Mouse (Mus musculus): ENCODE results near the gene Gtdc1. TPM values are rescaled to one million over a fixed set of nuclear protein-coding genes. Genes with fewer than 3 reads are reported as not detected.

The Gtdc1 gene
- polyA plus RNA-seq, 1 experiment from 2014 or later = 13.0 TPM

GRCm38 (mm10) chr2:44542775-44543174 is 384.7 kb downstream of the Gtdc1 start:
- H3K9me3 ChIP-seq (ENCODE audit: control insufficient read depth, low read length) = no peaks in the 10 kb centered on the region
- no peak overlapping the region for H3K4me2 ChIP-seq (ENCODE audit: low read length)
- no peak overlapping the region for H3K27ac ChIP-seq (replicated peaks in 1 of 2; ENCODE audit: control insufficient read depth in 1 of 2, insufficient read depth in 1 of 2, low read depth in 2 of 2, low read length in 2 of 2)
- ATAC-seq (ENCODE audit: insufficient number of reproducible peaks, insufficient read depth, low FRiP score, low read depth) = no peak
- no peaks in the 10 kb centered on the region for H3K27me3 ChIP-seq (ENCODE audit: control insufficient read depth, insufficient read depth, low read length)
- H3K4me3 ChIP-seq (ENCODE audit: control insufficient read depth in 1 of 2, insufficient read depth in 1 of 2, low read depth in 1 of 2, low read length in 2 of 2) = no peak overlapping the region
- H3K9ac ChIP-seq (ENCODE audit: low read length) = no peak overlapping the region
- no peaks in the 10 kb centered on the region for H3K36me3 ChIP-seq (ENCODE audit: control insufficient read depth, insufficient read depth, low read length)
- no peaks in the 10 kb centered on the region for H3K4me1 ChIP-seq (ENCODE audit: control insufficient read depth in 2 of 2, insufficient read depth in 2 of 2, low read length in 2 of 2)

- H3K4me3 ChIP-seq (ENCODE audit: control insufficient read depth in 1 of 2, insufficient read depth in 1 of 2, low read depth in 1 of 2, low read length in 2 of 2) = no peak overlapping the region
- H3K4me1 ChIP-seq (ENCODE audit: control insufficient read depth in 2 of 2, insufficient read depth in 2 of 2, low read length in 2 of 2) = no peaks in the 10 kb centered on the region
- H3K4me2 ChIP-seq (ENCODE audit: low read length) = no peak overlapping the region
- H3K27ac ChIP-seq (replicated peaks in 1 of 2; ENCODE audit: control insufficient read depth in 1 of 2, insufficient read depth in 1 of 2, low read depth in 2 of 2, low read length in 2 of 2) = no peak overlapping the region
- no peaks in the 10 kb centered on the region for H3K27me3 ChIP-seq (ENCODE audit: control insufficient read depth, insufficient read depth, low read length)
- 90% methylated on average over 6 of the region's 6 CpGs for WGBS
- no peak overlapping the region for H3K9ac ChIP-seq (ENCODE audit: low read length)
- H3K36me3 ChIP-seq (ENCODE audit: control insufficient read depth, insufficient read depth, low read length) = no peaks in the 10 kb centered on the region
- ATAC-seq (ENCODE audit: insufficient number of reproducible peaks, insufficient read depth, low FRiP score, low read depth) = no peak
- no peaks in the 10 kb centered on the region for H3K9me3 ChIP-seq (ENCODE audit: control insufficient read depth, low read length)
Observed at GRCm38 (mm10) chr2:44541726-44542125, 385.7 kb downstream of the Gtdc1 start.

GRCm38 (mm10) chr2:44540881-44541280 is 386.6 kb downstream of the Gtdc1 start:
- Histone ChIP-seq H3K27me3 (ENCODE audit: control insufficient read depth, insufficient read depth, low read length) (no peaks in the 10 kb centered on the region), H3K4me1 (ENCODE audit: control insufficient read depth in 2 of 2, insufficient read depth in 2 of 2, low read length in 2 of 2) (no peaks in the 10 kb centered on the region), H3K36me3 (ENCODE audit: control insufficient read depth, insufficient read depth, low read length) (no peaks in the 10 kb centered on the region), H3K4me2 (ENCODE audit: low read length) (no peak overlapping the region), H3K27ac (replicated peaks in 1 of 2; ENCODE audit: control insufficient read depth in 1 of 2, insufficient read depth in 1 of 2, low read depth in 2 of 2, low read length in 2 of 2) (no peak overlapping the region), H3K4me3 (ENCODE audit: control insufficient read depth in 1 of 2, insufficient read depth in 1 of 2, low read depth in 1 of 2, low read length in 2 of 2) (no peak overlapping the region), H3K9ac (ENCODE audit: low read length) (no peak overlapping the region), H3K9me3 (ENCODE audit: control insufficient read depth, low read length) (no peaks in the 10 kb centered on the region)
- 76% methylated on average over 6 of the region's 6 CpGs for WGBS
- no peak for ATAC-seq (ENCODE audit: insufficient number of reproducible peaks, insufficient read depth, low FRiP score, low read depth)

- no peak overlapping the region for H3K4me3 ChIP-seq (ENCODE audit: control insufficient read depth in 1 of 2, insufficient read depth in 1 of 2, low read depth in 1 of 2, low read length in 2 of 2)
- no peak overlapping the region for H3K27ac ChIP-seq (replicated peaks in 1 of 2; ENCODE audit: control insufficient read depth in 1 of 2, insufficient read depth in 1 of 2, low read depth in 2 of 2, low read length in 2 of 2)
- peaks cover 6 to 8% of the 10 kb centered on the region in 2 experiments; a peak in 3 of 4 replicates for H3K4me1 ChIP-seq (ENCODE audit: control insufficient read depth in 2 of 2, insufficient read depth in 2 of 2, low read length in 2 of 2)
- no peak for ATAC-seq (ENCODE audit: insufficient number of reproducible peaks, insufficient read depth, low FRiP score, low read depth)
- no peaks in the 10 kb centered on the region for H3K27me3 ChIP-seq (ENCODE audit: control insufficient read depth, insufficient read depth, low read length)
- H3K9ac ChIP-seq (ENCODE audit: low read length) = no peak overlapping the region
- no peaks in the 10 kb centered on the region for H3K36me3 ChIP-seq (ENCODE audit: control insufficient read depth, insufficient read depth, low read length)
- H3K9me3 ChIP-seq (ENCODE audit: control insufficient read depth, low read length) = no peaks in the 10 kb centered on the region
- WGBS = 79% methylated on average over 5 of the region's 5 CpGs
- H3K4me2 ChIP-seq (ENCODE audit: low read length) = no peak overlapping the region
Observed at GRCm38 (mm10) chr2:44539121-44539634, 388.3 kb downstream of the Gtdc1 start.

GRCm38 (mm10) chr2:44538135-44538534 is 389.3 kb downstream of the Gtdc1 start:
- Histone ChIP-seq H3K27me3 (ENCODE audit: control insufficient read depth, insufficient read depth, low read length) (no peaks in the 10 kb centered on the region), H3K9me3 (ENCODE audit: control insufficient read depth, low read length) (no peaks in the 10 kb centered on the region), H3K4me2 (ENCODE audit: low read length) (no peak overlapping the region), H3K9ac (ENCODE audit: low read length) (no peak overlapping the region), H3K27ac (replicated peaks in 1 of 2; ENCODE audit: control insufficient read depth in 1 of 2, insufficient read depth in 1 of 2, low read depth in 2 of 2, low read length in 2 of 2) (no peak overlapping the region), H3K36me3 (ENCODE audit: control insufficient read depth, insufficient read depth, low read length) (no peaks in the 10 kb centered on the region), H3K4me1 (ENCODE audit: control insufficient read depth in 2 of 2, insufficient read depth in 2 of 2, low read length in 2 of 2) (peaks cover 6 to 8% of the 10 kb centered on the region in 2 experiments; a peak in 3 of 4 replicates), H3K4me3 (ENCODE audit: control insufficient read depth in 1 of 2, insufficient read depth in 1 of 2, low read depth in 1 of 2, low read length in 2 of 2) (no peak overlapping the region)
- ATAC-seq (ENCODE audit: insufficient number of reproducible peaks, insufficient read depth, low FRiP score, low read depth) = no peak
- 82% methylated on average over 4 of the region's 4 CpGs for WGBS

GRCm38 (mm10) chr2:44535760-44536159 is 391.7 kb downstream of the Gtdc1 start:
- Histone ChIP-seq H3K9ac (ENCODE audit: low read length) (no peak overlapping the region), H3K36me3 (ENCODE audit: control insufficient read depth, insufficient read depth, low read length) (no peaks in the 10 kb centered on the region), H3K27me3 (ENCODE audit: control insufficient read depth, insufficient read depth, low read length) (no peaks in the 10 kb centered on the region), H3K4me1 (ENCODE audit: control insufficient read depth in 2 of 2, insufficient read depth in 2 of 2, low read length in 2 of 2) (peaks cover 6 to 8% of the 10 kb centered on the region in 2 experiments; a peak in 3 of 4 replicates), H3K4me2 (ENCODE audit: low read length) (no peak overlapping the region), H3K4me3 (ENCODE audit: control insufficient read depth in 1 of 2, insufficient read depth in 1 of 2, low read depth in 1 of 2, low read length in 2 of 2) (no peak overlapping the region), H3K9me3 (ENCODE audit: control insufficient read depth, low read length) (no peaks in the 10 kb centered on the region), H3K27ac (replicated peaks in 1 of 2; ENCODE audit: control insufficient read depth in 1 of 2, insufficient read depth in 1 of 2, low read depth in 2 of 2, low read length in 2 of 2) (0 out of 4 replicates have a peak overlapping the region, but pooled peaks of 1 of the 2 experiments have one; percentile 6)
- no peak for ATAC-seq (ENCODE audit: insufficient number of reproducible peaks, insufficient read depth, low FRiP score, low read depth)
- WGBS = 88% methylated on average over 11 of the region's 11 CpGs

- Histone ChIP-seq H3K4me2 (ENCODE audit: low read length) (peak overlapping the region; percentile 23; the same call in 1 of the 2 replicates), H3K9me3 (ENCODE audit: control insufficient read depth, low read length) (no peaks in the 10 kb centered on the region), H3K4me3 (ENCODE audit: control insufficient read depth in 1 of 2, insufficient read depth in 1 of 2, low read depth in 1 of 2, low read length in 2 of 2) (no peak overlapping the region; a peak in 1 of 4 replicates), H3K4me1 (ENCODE audit: control insufficient read depth in 2 of 2, insufficient read depth in 2 of 2, low read length in 2 of 2) (peaks cover 6 to 8% of the 10 kb centered on the region in 2 experiments; a peak in 3 of 4 replicates), H3K9ac (ENCODE audit: low read length) (no peak overlapping the region), H3K27ac (replicated peaks in 1 of 2; ENCODE audit: control insufficient read depth in 1 of 2, insufficient read depth in 1 of 2, low read depth in 2 of 2, low read length in 2 of 2) (0 out of 4 replicates have a peak overlapping the region, but pooled peaks of 1 of the 2 experiments have one; percentile 6), H3K27me3 (ENCODE audit: control insufficient read depth, insufficient read depth, low read length) (no peaks in the 10 kb centered on the region), H3K36me3 (ENCODE audit: control insufficient read depth, insufficient read depth, low read length) (no peaks in the 10 kb centered on the region)
- 44% methylated on average over 10 of the region's 10 CpGs for WGBS
- no peak for ATAC-seq (ENCODE audit: insufficient number of reproducible peaks, insufficient read depth, low FRiP score, low read depth)
Observed at GRCm38 (mm10) chr2:44535136-44535675, 392.3 kb downstream of the Gtdc1 start.
